Mouse (Mus musculus) kidney, postnatal 10 days (tissue): ENCODE measurements at regions not wholly inside any gene's neighbourhood (a gene's known extent, or its start where the extent isn't known, plus 50 kb on each side); places are given as distances from the start of the nearest gene placed in this dataset.
A peak's percentile ranks its signal among the peaks of the same experiment; 100 is the strongest.

ENCODE experiments used
- DNase-seq: peaks from one replicate; pipeline ENCODE4 v3.0.0; 2021; ENCODE audit warnings: mixed read lengths

- DNase-seq, result no peak
Observed at GRCm38 (mm10) chr12:27139683-27140334, 202.6 kb downstream of the Sox11 start.

- no peak for DNase-seq
Observed at GRCm38 (mm10) chr12:27138663-27139633, 203.4 kb downstream of the Sox11 start.

DNA sequence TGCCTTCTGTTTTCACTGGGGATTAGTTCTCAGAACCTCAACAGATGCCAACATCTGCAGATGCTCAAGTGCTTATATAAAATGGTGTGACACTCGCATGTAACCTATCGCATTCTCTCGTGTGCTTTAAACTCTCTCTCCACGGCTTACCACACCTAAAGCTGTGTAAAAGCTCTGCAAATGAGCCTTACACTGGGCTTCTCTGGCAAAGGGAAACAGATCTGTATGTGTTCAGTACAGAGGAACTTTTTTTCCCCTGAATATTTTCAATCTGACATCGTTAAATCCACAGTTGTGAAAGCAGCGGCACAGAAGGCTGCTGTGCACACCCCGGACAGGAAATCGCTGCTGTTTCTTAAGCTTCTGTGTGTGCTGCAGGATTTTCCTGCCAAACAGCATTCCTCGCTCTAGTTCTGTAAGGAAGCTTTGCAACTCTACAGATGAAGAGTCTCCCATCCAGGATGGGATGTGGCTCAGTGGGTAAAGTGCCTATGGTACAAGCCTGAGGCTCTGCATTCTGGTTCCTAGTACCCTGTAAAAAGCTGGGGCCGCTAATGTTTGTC lies 206.3 kb downstream of the Sox11 start:
- DNase-seq, result peak; percentile 56

- no peak for DNase-seq
Observed at GRCm38 (mm10) chr12:27130544-27130943, 211.8 kb downstream of the Sox11 start.

DNA sequence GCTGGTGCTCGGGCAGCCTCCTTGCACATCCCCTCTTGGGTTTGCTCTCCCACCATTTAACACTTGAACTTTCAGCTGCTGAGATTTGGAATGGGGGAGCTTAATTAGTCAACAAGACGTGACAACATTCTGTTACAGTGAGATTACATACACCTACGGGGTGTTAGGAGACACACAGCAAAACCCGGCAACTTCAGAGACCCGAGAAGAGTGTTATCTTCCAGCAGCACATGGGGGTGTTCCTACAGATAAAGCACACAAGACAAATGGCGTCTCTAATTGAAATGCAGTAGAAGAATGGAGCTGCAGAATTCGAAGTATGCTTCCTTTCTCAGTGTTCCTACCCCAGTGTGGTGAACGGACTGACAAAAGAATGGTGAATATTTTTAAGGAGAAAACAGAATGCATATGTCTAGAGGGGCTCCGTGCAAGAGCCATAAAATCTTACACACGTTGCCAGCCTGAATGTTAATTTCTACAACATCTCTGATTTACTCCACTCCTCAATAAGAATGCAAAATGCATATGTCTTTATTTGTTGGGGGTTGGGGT lies 215.2 kb downstream of the Sox11 start:
- no peak for DNase-seq

- no peak for DNase-seq
Observed at GRCm38 (mm10) chr12:27118581-27118980, 223.8 kb downstream of the Sox11 start.

DNA sequence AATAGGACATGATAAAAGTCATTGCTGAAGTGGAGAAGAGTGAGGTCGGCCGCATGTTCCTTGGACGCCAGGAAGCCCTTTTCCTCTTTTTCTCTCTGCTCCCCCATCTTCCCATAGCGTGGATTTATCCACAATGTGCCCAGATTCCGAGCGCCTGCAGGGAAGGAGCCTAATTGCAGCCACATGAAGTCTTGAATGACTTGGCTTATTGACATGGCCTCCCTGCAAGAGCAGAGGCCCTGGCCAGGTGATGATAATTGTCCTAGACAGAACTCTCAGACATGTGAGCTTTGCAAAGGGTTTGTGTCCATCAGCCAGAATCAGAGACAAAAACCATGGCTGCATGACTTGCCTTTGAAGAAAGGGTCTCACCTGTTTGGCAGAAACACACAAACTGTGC lies 227.0 kb downstream of the Sox11 start:
- DNase-seq, result no peak

DNA sequence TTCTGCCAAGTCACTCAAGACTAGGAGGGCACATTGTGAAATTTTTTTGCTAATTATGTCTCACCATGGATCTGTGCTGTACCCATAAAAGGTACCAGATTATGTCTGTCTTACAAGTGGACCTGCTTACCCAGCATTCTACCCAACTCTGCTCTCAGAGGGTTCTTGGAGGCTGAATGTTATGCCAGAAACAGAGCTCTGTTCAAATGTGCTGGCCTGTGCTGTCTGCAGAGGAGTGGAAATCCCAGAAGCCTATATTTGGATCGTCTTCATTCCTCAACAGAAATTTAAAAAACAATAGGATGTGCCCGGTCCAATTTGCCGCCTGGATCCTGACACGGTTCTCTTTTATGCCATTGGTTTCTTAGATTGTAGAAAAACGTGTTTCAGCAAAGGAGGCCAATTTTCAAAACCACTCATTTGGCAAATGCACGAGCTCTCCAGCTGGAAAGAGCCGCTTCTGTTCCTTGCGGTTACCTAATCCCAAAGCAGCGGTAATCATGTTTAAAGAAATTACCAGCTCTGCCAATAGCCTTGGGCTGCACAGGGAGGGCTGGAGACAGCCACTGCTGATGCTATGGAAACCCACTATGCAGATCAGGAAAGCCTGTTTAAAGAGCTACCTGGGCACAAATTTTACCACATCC lies 237.3 kb downstream of the Sox11 start:
- DNase-seq, result no peak

DNA sequence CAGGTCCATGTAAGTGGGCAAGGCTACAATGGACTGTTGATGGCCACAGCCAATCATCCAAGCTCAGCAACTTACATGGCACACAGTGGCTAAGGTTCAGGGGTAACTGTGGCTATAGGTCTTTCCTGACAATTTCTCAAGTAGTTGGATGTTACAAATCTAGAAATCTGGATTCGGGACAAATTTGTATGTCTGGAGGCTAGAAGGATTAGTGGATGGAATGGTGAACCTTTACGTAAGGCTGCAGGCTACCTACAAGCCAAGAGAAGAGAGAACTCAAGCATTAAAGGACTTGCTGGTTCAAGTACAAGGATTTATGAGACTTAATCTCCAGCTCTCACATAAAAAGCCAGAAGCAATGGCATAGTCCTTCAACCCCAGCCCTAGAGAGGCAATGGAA lies 239.4 kb downstream of the Sox11 start:
- DNase-seq, result no peak

DNA sequence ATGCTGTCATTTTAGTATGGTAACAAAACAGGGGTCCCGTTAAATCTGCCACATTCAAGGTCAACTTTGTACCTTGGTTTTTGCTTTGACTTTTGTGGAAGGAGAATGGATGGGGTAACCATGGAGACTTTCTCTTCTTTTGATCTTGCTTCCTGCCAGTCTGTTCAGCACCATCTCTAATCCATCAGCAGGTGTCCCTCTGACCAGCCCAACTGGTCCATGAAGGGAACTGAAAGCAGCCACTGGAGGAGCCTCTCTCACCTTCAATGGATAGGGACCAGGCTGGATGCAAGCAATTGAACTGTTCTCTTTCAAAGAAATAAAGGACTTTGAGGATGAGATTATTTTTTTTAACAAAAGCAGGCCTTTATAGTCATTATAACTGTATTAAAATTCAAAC lies 253.2 kb downstream of the Sox11 start:
- DNase-seq, result no peak

GRCm38 (mm10) chr12:27085890-27086289 lies 256.5 kb downstream of the Sox11 start:
- no peak for DNase-seq

- no peak for DNase-seq
Observed at GRCm38 (mm10) chr12:27083645-27084550, 258.5 kb downstream of the Sox11 start.

DNA sequence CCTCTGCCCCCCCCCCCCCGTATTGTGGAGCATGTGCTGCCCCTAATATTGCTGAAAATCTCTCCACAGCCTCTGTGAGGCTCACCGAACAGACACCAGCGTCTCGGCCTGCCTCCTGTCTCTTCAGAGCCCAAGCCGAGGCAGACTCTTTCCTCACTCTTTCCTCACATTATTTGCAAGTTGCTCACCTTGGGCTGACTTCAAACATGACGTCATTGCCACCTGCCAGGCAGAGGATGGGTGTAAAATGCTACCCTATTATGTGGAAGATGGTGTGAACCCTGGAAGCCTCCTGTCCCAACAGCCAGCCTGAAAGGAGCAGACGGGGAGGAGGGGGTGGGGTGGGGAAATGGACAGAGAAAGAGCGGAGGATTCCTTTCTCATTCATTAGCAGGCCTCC lies 259.3 kb downstream of the Sox11 start:
- no peak for DNase-seq

- peak; percentile 61 for DNase-seq
Observed at GRCm38 (mm10) chr12:27082624-27083023, 259.8 kb downstream of the Sox11 start.

- DNase-seq, result no peak
Observed at GRCm38 (mm10) chr12:27076107-27076738, 266.2 kb downstream of the Sox11 start.

GRCm38 (mm10) chr12:27065011-27065517 lies 277.3 kb downstream of the Sox11 start:
- DNase-seq, result no peak

GRCm38 (mm10) chr12:27063518-27063917 lies 278.9 kb downstream of the Sox11 start:
- no peak for DNase-seq

- DNase-seq, result no peak
Observed at GRCm38 (mm10) chr12:27062511-27063264, 279.7 kb downstream of the Sox11 start.

DNA sequence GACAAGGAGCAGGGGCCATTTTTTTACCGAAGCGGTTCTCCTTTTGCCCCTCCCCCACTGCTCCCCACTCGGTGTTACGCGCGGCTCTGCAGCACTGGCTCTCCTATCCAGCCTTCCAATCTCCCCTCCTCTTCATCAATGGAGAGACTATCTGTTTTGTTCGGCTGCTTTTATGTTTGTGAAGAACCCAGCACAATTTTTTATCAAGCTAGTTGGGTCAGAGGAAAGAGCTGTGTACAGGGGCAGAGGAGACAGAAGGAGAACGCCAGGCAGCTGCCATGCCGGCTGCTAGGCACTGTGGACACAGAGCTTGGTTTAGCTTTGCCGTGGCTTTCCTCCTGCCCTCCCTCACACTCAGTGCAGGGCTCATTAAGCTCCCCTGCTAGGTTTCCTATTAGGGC lies 280.3 kb downstream of the Sox11 start:
- peak; percentile 25 for DNase-seq
